Mouse (Mus musculus) layer of hippocampus, postnatal 36 days (tissue): ENCODE measurements around the gene Sprr2a1. TPM values are rescaled to one million over a fixed set of nuclear protein-coding genes. Genes with fewer than 3 reads are reported as not detected.

Experiments
- total RNA-seq, 2 experiments: library from RNA; stranded (reverse); gene quantifications; 2 replicates each; pipeline ENCODE4 v1.2.3; 2021

Sprr2a1 gene
- total RNA-seq, 2 experiments from 2014 or later = not detected

Other genes with a start within 250 kb of the Sprr2a1 start
- not detected for gene Pglyrp3, start 201.2 kb upstream of the Sprr2a1 start, total RNA-seq
- gene Lor, start 132.7 kb upstream of the Sprr2a1 start, total RNA-seq = 1 to 10 TPM; 3.0 to 4.1 TPM
- not detected for gene Prr9, start 91.9 kb upstream of the Sprr2a1 start, total RNA-seq
- gene Lelp1, start 73.1 kb upstream of the Sprr2a1 start, total RNA-seq = not detected
- gene Sprr2a2, start 121 bp downstream of the Sprr2a1 start, total RNA-seq = not detected
- not detected for gene Sprr2a3, start 69.6 kb downstream of the Sprr2a1 start, total RNA-seq
- gene Sprr2b, start 100.8 kb downstream of the Sprr2a1 start, total RNA-seq = not detected
- not detected for gene Sprr2d, start 123.3 kb downstream of the Sprr2a1 start, total RNA-seq
- gene Sprr2e, start 136.3 kb downstream of the Sprr2a1 start, total RNA-seq = not detected
- gene Sprr2f, start 149.4 kb downstream of the Sprr2a1 start, total RNA-seq = not detected
- gene Sprr2h, start 169.9 kb downstream of the Sprr2a1 start, total RNA-seq = not detected
- not detected for gene Sprr2i, start 192.2 kb downstream of the Sprr2a1 start, total RNA-seq
- gene Sprr2j-ps, start 202.3 kb downstream of the Sprr2a1 start, total RNA-seq = not detected
- 1 to 10 TPM; 1.2 to 3.7 TPM for gene Gm9774, start 213.6 kb downstream of the Sprr2a1 start, total RNA-seq
- gene Sprr2k, start 216.8 kb downstream of the Sprr2a1 start, total RNA-seq = not detected
- gene Sprr1b, start 223.0 kb downstream of the Sprr2a1 start, total RNA-seq = not detected
- gene Sprr3, start 242.9 kb downstream of the Sprr2a1 start, total RNA-seq = not detected